Mouse (Mus musculus): Measurements from ENCODE around the gene Clec12b.

The Clec12b gene

DNA sequence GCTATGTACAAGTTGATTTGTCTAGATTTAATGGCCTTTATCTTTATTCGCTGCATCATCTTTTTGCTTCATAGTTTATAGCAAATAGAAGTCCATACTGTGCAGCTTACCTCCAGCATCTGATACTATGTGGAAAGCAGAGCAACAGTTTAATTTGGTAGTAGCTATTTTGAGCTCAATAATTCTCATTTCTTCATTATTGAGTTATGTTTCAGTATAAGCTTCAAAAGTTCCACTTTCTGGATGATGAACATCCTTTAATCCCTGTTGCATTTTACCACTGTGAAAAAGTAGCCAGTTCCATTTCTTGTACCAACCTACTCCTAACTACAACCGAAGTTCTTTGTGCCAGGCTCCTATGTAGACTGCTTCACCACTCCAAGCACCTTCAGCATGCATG lies 22.9 kb upstream of the Clec12b start, which contains the start of gene Clec9a:
TSS of gene Clec9a (plus strand) at position 301 of the 400 bp plus-strand sequence.
- no peaks in the 10 kb centered on the region for H3K9me3 ChIP-seq (ENCODE audit: low read length)
- no peak for TF ChIP-seq CTCF (conservative IDR thresholded peaks at IDR 0.05; ENCODE audit: low read length)
- no peak for TF ChIP-seq NANOG (IDR thresholded peaks at IDR 0.05; ENCODE audit: borderline replicate concordance, low read length)
- no peak for TF ChIP-seq POU5F1 (IDR thresholded peaks at IDR 0.05; ENCODE audit: borderline replicate concordance, low read length)
- H3K27me3 ChIP-seq (ENCODE audit: insufficient read depth, low read length), result no peaks in the 10 kb centered on the region
- no peak within 1 kb of the TSS for H3K4me3 ChIP-seq (replicated peaks; ENCODE audit: low read length)
- no peaks in the 10 kb centered on the region for H3K4me1 ChIP-seq (replicated peaks; ENCODE audit: low read depth, low read length)
- H3K36me3 ChIP-seq (ENCODE audit: insufficient read depth, low read length), result no peaks in the 10 kb centered on the region

- Histone ChIP-seq H3K4me1 (replicated peaks; ENCODE audit: low read depth, low read length) (no peaks in the 10 kb centered on the region), H3K36me3 (ENCODE audit: insufficient read depth, low read length) (no peaks in the 10 kb centered on the region), H3K27me3 (ENCODE audit: insufficient read depth, low read length) (no peaks in the 10 kb centered on the region), H3K4me3 (replicated peaks; ENCODE audit: low read length) (no peak overlapping the region), H3K9me3 (ENCODE audit: low read length) (no peaks in the 10 kb centered on the region)
- TF ChIP-seq NANOG (IDR thresholded peaks at IDR 0.05; ENCODE audit: borderline replicate concordance, low read length) (no peak), CTCF (conservative IDR thresholded peaks at IDR 0.05; ENCODE audit: low read length) (no peak), POU5F1 (IDR thresholded peaks at IDR 0.05; ENCODE audit: borderline replicate concordance, low read length) (no peak)
Measured at GRCm38 (mm10) chr6:129407324-129407723, 21.6 kb upstream of the Clec12b start.

GRCm38 (mm10) chr6:129405999-129406398 lies 20.3 kb upstream of the Clec12b start:
- no peak for TF ChIP-seq POU5F1 (IDR thresholded peaks at IDR 0.05; ENCODE audit: borderline replicate concordance, low read length)
- no peak for TF ChIP-seq CTCF (conservative IDR thresholded peaks at IDR 0.05; ENCODE audit: low read length)
- no peak for TF ChIP-seq NANOG (IDR thresholded peaks at IDR 0.05; ENCODE audit: borderline replicate concordance, low read length)
- H3K9me3 ChIP-seq (ENCODE audit: low read length), result no peaks in the 10 kb centered on the region
- H3K4me1 ChIP-seq (replicated peaks; ENCODE audit: low read depth, low read length), result no peaks in the 10 kb centered on the region
- H3K36me3 ChIP-seq (ENCODE audit: insufficient read depth, low read length), result no peaks in the 10 kb centered on the region
- H3K4me3 ChIP-seq (replicated peaks; ENCODE audit: low read length), result no peak overlapping the region
- H3K27me3 ChIP-seq (ENCODE audit: insufficient read depth, low read length), result no peaks in the 10 kb centered on the region

- Histone ChIP-seq H3K4me1 (replicated peaks; ENCODE audit: low read depth, low read length) (no peaks in the 10 kb centered on the region), H3K27me3 (ENCODE audit: insufficient read depth, low read length) (no peaks in the 10 kb centered on the region), H3K36me3 (ENCODE audit: insufficient read depth, low read length) (no peaks in the 10 kb centered on the region), H3K4me3 (replicated peaks; ENCODE audit: low read length) (no peak overlapping the region), H3K9me3 (ENCODE audit: low read length) (no peaks in the 10 kb centered on the region)
- no peak for TF ChIP-seq CTCF (conservative IDR thresholded peaks at IDR 0.05; ENCODE audit: low read length)
- no peak for TF ChIP-seq POU5F1 (IDR thresholded peaks at IDR 0.05; ENCODE audit: borderline replicate concordance, low read length)
- no peak for TF ChIP-seq NANOG (IDR thresholded peaks at IDR 0.05; ENCODE audit: borderline replicate concordance, low read length)
Measured at GRCm38 (mm10) chr6:129403391-129403790, 17.7 kb upstream of the Clec12b start.

GRCm38 (mm10) chr6:129402404-129402803 lies 16.7 kb upstream of the Clec12b start:
- H3K4me3 ChIP-seq (replicated peaks; ENCODE audit: low read length), result no peak overlapping the region
- TF ChIP-seq POU5F1 (IDR thresholded peaks at IDR 0.05; ENCODE audit: borderline replicate concordance, low read length) (no peak), NANOG (IDR thresholded peaks at IDR 0.05; ENCODE audit: borderline replicate concordance, low read length) (no peak), CTCF (conservative IDR thresholded peaks at IDR 0.05; ENCODE audit: low read length) (no peak)
- H3K27me3 ChIP-seq (ENCODE audit: insufficient read depth, low read length), result no peaks in the 10 kb centered on the region
- H3K9me3 ChIP-seq (ENCODE audit: low read length), result no peaks in the 10 kb centered on the region
- H3K36me3 ChIP-seq (ENCODE audit: insufficient read depth, low read length), result no peaks in the 10 kb centered on the region
- no peaks in the 10 kb centered on the region for H3K4me1 ChIP-seq (replicated peaks; ENCODE audit: low read depth, low read length)

DNA sequence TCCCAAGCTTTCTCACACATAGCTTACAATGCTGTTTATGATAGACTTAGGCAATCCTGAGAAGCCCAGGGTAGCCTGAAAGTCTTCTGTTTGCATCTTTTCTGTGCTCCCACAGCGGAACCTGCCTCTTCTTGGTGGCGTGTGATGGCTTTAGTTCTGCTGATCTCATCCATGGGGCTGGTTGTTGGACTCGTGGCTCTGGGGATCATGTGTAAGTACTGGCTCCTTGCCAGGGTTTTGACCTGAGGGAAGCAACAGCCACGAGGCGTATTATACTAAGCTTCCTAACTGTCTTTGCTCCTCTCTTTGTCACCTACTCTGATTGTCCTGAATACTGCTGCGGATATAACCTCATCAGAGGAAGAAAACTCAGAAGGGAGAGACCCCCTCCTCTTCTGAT lies 14.3 kb upstream of the Clec12b start:
- TF ChIP-seq NANOG (IDR thresholded peaks at IDR 0.05; ENCODE audit: borderline replicate concordance, low read length) (no peak), POU5F1 (IDR thresholded peaks at IDR 0.05; ENCODE audit: borderline replicate concordance, low read length) (no peak), CTCF (conservative IDR thresholded peaks at IDR 0.05; ENCODE audit: low read length) (no peak)
- H3K4me3 ChIP-seq (replicated peaks; ENCODE audit: low read length), result no peak overlapping the region
- H3K36me3 ChIP-seq (ENCODE audit: insufficient read depth, low read length), result no peaks in the 10 kb centered on the region
- no peaks in the 10 kb centered on the region for H3K4me1 ChIP-seq (replicated peaks; ENCODE audit: low read depth, low read length)
- no peaks in the 10 kb centered on the region for H3K9me3 ChIP-seq (ENCODE audit: low read length)
- no peaks in the 10 kb centered on the region for H3K27me3 ChIP-seq (ENCODE audit: insufficient read depth, low read length)

- no peak within 1 kb of the TSS for H3K4me3 ChIP-seq (replicated peaks; ENCODE audit: low read length)
- H3K27me3 ChIP-seq (ENCODE audit: insufficient read depth, low read length), result no peaks in the 10 kb centered on the region
- TF ChIP-seq NANOG (IDR thresholded peaks at IDR 0.05; ENCODE audit: borderline replicate concordance, low read length), result no peak
- H3K9me3 ChIP-seq (ENCODE audit: low read length), result no peaks in the 10 kb centered on the region
- no peaks in the 10 kb centered on the region for H3K4me1 ChIP-seq (replicated peaks; ENCODE audit: low read depth, low read length)
- no peaks in the 10 kb centered on the region for H3K36me3 ChIP-seq (ENCODE audit: insufficient read depth, low read length)
Measured at GRCm38 (mm10) chr6:129396997-129397396, 11.3 kb upstream of the Clec12b start, which contains the start of gene Clec1b. TSS of gene Clec1b (plus strand) at chr6:129397297.

DNA sequence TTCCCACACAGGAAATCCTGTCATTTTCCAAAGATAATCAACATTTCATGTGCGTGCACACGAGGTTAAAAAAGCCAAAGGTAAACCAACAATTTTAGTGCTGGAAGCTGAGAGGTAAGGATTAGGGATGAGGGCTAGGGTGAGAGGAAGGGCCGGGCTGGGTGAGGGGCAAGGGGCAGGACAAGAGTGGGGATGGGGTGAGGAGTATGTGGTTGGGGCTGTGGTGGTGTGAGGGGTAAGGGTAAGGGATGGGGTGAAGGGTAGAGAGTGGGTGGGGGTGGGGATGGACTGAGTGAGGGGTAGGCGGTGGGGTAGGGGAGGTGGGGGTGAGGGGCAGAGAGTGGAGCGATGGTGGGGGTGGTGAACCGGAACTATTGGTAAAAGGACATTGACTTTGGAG lies 8.1 kb upstream of the Clec12b start:
- no peak overlapping the region for H3K4me3 ChIP-seq (replicated peaks; ENCODE audit: low read length)
- no peaks in the 10 kb centered on the region for H3K27me3 ChIP-seq (ENCODE audit: insufficient read depth, low read length)
- TF ChIP-seq NANOG (IDR thresholded peaks at IDR 0.05; ENCODE audit: borderline replicate concordance, low read length), result no peak
- TF ChIP-seq CTCF (conservative IDR thresholded peaks at IDR 0.05; ENCODE audit: low read length), result no peak
- no peak for TF ChIP-seq POU5F1 (IDR thresholded peaks at IDR 0.05; ENCODE audit: borderline replicate concordance, low read length)
- no peaks in the 10 kb centered on the region for H3K36me3 ChIP-seq (ENCODE audit: insufficient read depth, low read length)
- H3K4me1 ChIP-seq (replicated peaks; ENCODE audit: low read depth, low read length), result no peaks in the 10 kb centered on the region
- no peaks in the 10 kb centered on the region for H3K9me3 ChIP-seq (ENCODE audit: low read length)

DNA sequence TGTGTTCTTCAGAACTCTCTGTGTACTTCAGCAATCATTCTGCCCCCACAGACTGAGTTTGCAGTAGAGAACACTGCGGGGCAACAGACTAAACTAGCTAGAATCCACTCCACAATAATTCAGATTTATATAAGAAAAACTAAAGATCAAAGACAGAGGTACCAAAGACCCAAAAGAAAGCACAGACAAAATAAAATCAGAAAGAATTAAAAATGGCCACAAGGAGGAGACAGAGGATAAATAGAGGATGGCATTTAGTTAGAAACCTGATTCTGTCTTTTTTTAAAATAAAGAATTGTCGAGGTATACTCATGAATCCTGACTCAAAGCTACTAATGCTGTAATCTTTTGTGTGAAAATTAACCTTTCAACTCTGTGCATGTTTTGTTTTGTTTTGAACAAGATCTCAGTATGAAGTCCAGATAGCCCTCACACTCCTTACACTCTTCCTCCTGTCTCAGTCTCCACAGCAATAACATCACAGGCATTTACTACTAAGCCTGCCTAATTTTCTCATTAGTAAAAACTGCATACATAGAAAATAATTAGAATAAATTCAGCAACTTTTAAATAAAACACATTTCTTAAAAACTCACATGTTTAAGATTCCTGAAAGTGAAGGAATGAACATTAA lies 7.5 kb upstream of the Clec12b start:
- Histone ChIP-seq H3K36me3 (ENCODE audit: insufficient read depth, low read length) (no peaks in the 10 kb centered on the region), H3K27me3 (ENCODE audit: insufficient read depth, low read length) (no peaks in the 10 kb centered on the region), H3K4me3 (replicated peaks; ENCODE audit: low read length) (no peak overlapping the region), H3K9me3 (ENCODE audit: low read length) (no peaks in the 10 kb centered on the region), H3K4me1 (replicated peaks; ENCODE audit: low read depth, low read length) (no peaks in the 10 kb centered on the region)
- TF ChIP-seq NANOG (IDR thresholded peaks at IDR 0.05; ENCODE audit: borderline replicate concordance, low read length), result no peak
- peak; percentile 23; the same call in 1 of the 2 replicates for TF ChIP-seq CTCF (conservative IDR thresholded peaks at IDR 0.05; ENCODE audit: low read length)
- no peak for TF ChIP-seq POU5F1 (IDR thresholded peaks at IDR 0.05; ENCODE audit: borderline replicate concordance, low read length)
